Mouse (Mus musculus): ENCODE measurements around the gene Gm11127.
"Not testable (repeated sequence)": the region's sequence is repeated elsewhere in the genome, so short reads cannot be mapped to it uniquely, and the experiment has no call there.

- TF ChIP-seq POLR2AphosphoS5 (IDR thresholded peaks at IDR 0.05; ENCODE audit: borderline replicate concordance, low read depth, low read length); CTCF (IDR thresholded peaks at IDR 0.05 in 2 of 3, conservative IDR thresholded peaks at IDR 0.05 in 1 of 3; ENCODE audit: control insufficient read depth in 1 of 3, insufficient read depth in 1 of 3, low read depth in 2 of 3, low read length in 3 of 3, poor library complexity in 1 of 3, severe bottlenecking in 1 of 3); ZMIZ1 (IDR thresholded peaks at IDR 0.05; ENCODE audit: low read depth, low read length); TCF12 (IDR thresholded peaks at IDR 0.05; ENCODE audit: low read depth, low read length); MAFK (IDR thresholded peaks at IDR 0.05; ENCODE audit: borderline replicate concordance, low read depth, low read length); SMC3 (IDR thresholded peaks at IDR 0.05; ENCODE audit: low read depth, low read length); GATA1 (IDR thresholded peaks at IDR 0.05; ENCODE audit: low read depth, low read length); RCOR1 (IDR thresholded peaks at IDR 0.05; ENCODE audit: low read depth, low read length); BHLHE40 (IDR thresholded peaks at IDR 0.05; ENCODE audit: borderline replicate concordance, low read depth, low read length); CHD1 (IDR thresholded peaks at IDR 0.05; ENCODE audit: low read depth, low read length); EP300 (IDR thresholded peaks at IDR 0.05; ENCODE audit: low read depth in 1 of 2, low read length in 2 of 2); GABPA (IDR thresholded peaks at IDR 0.05; ENCODE audit: low read depth, low read length): not testable (repeated sequence)
Observed at GRCm38 (mm10) chr17:36040604-36041003, 17.6 kb downstream of the Gm11127 start.
